Mouse (Mus musculus) left cerebral cortex, adult 2 months (tissue): ENCODE measurements around the gene Diras1. TPM values are rescaled to one million over a fixed set of nuclear protein-coding genes. Genes with fewer than 3 reads are reported as not detected.
"Not testable (repeated sequence)": the region's sequence is repeated elsewhere in the genome, so short reads cannot be mapped to it uniquely, and the experiment has no call there.

Source experiments
- DNase-seq, 2 experiments: peaks; one replicate each; pipeline ENCODE4 v3.0.0; 2021 to 2022; ENCODE audit warnings: low spot score in 2 of 2, mixed read lengths in 1 of 2; ENCODE audit errors: extremely low spot score in 1 of 2
- H3K27ac ChIP-seq: fragments of 200-600 bp; 2 replicates; pipeline ENCODE4 v1.8.1; 2022
- H3K4me3 ChIP-seq: fragments of 200-600 bp; 2 replicates; pipeline ENCODE4 v1.8.1; 2022
- CTCF ChIP-seq: fragments of 200-600 bp; IDR thresholded peaks from 2 replicates; pipeline ENCODE4 v1.8.1; 2022; ENCODE audit warnings: antibody characterized with exemption, mild to moderate bottlenecking, moderate library complexity
- intact Hi-C: fragments of 180-260 bp; cut with DNase I; formaldehyde crosslinking; loops from one replicate; pipeline ENCODE4 v1.15.1; 2025
- long read RNA-seq, 2 experiments: library from polyadenylated mRNA; stranded (forward); transcript quantifications; one replicate each; pipeline ENCODE4 v2.0.0; 2021; ENCODE audit warnings: borderline mapping rate in 2 of 2
- total RNA-seq, 2 experiments: library from RNA; stranded (reverse); gene quantifications; 2 replicates each; pipeline ENCODE4 v1.2.3; 2021

Diras1 gene
- 100 to 1,000 TPM; 100 to 116 TPM for total RNA-seq
- long read RNA-seq, experiment 1, transcript Diras1-201 (2 exons, 2,953 nt): major isoform, 201 of 227 reads
- long read RNA-seq, experiment 1, partial matches to known transcripts: 0 of 227 reads
- long read RNA-seq, experiment 1, other reads (novel, unspliced or antisense): 24 of 227 reads
- long read RNA-seq, experiment 2, transcript Diras1-201 (2 exons, 2,953 nt): major isoform, 171 of 207 reads
- long read RNA-seq, experiment 2, partial matches to known transcripts: 0 of 207 reads
- long read RNA-seq, experiment 2, other reads (novel, unspliced or antisense): 34 of 207 reads

- Histone ChIP-seq H3K27ac (peak within 1 kb of the TSS; percentile 92), H3K4me3 (peak within 1 kb of the TSS; percentile 57)
- intact Hi-C loops: no loop called here
- DNase-seq: no peak
- no peak; the same call in none of the 2 replicates for TF ChIP-seq CTCF
These were observed at the start of gene Diras1 for GRCm38 (mm10) chr10:81025639-81026275. TSS of gene Diras1 (minus strand) at chr10:81025662.

DNA sequence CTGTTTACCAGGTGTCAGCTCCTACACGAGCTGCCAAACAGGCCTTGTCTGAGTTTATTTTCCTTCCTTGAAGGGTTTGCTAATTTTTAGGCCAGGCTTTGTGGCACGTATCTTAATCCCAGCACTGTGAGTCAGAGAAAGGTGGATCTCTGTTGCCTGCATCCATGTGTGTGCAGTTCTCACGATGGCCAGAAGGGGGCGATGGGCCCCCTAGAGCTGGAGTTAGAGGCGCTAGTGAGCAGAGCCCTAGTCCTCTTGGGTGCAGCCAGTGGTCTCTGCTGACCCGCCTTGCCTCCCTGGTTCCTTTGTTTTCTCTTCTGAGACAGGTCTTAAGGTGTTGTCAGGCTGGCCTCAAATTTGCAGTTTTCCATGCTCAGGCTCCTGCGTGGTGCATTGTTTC, 48.0 kb upstream of the Diras1 start:
- no peak for DNase-seq
- peak; percentile 51 for TF ChIP-seq CTCF
- no peak overlapping the region for H3K27ac ChIP-seq
- no peak overlapping the region for H3K4me3 ChIP-seq
- intact Hi-C loops: no loop called here

- no peak for DNase-seq
- H3K27ac ChIP-seq: no peak overlapping the region
- intact Hi-C loops: no loop called here
- no peak overlapping the region for H3K4me3 ChIP-seq
- TF ChIP-seq CTCF: no peak
These were observed 46.8 kb upstream of the Diras1 start for GRCm38 (mm10) chr10:81072290-81072689.

DNA sequence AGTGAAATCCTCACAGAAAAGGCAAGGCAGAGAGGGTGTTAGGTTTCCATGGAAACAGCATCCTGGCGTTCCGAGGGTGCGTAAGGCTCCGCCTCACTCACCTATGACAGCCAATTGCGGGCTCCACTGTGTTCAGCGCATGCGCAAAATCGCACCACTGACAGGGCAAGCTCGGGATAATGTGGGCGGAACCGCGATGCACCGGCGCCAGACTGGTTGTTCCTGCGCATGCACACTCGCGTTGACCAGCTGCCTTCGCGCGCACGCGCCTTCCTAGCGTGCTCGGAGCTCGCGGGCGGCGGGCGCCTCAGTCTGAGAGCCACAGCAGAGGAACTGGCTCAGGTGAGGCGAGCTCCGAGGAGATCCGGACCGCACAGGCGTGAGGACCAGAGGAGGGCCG, 44.4 kb upstream of the Diras1 start, which contains the start of gene Thop1:
Gene Thop1, plus strand, starts transcription at position 200 of the 400 bp plus-strand sequence.
- peak; percentile 95 to 98 for DNase-seq
- intact Hi-C loops: no loop called here
- TF ChIP-seq CTCF: no peak
- H3K27ac ChIP-seq: peak within 1 kb of the TSS; percentile 90
- H3K4me3 ChIP-seq: peak within 1 kb of the TSS; percentile 67

DNA sequence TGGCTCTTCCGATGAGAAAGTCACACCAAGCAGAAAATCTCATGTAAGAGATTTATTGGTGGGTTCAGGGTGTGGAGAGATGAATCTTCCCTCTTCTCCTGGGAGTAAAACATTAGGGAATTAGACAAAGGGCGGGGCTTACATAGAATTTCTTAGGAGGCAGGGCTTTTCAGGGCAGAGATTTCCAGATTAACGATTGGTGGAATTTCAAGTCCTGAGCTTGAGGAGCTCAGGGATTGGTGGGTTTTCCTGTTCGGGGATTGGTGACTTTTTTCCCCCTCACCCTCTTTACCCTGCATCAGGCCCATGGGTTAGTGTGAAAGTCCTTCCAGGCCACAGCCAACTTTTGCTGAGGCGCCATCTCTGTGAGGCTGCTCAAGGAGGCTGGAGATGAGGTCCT, 43.2 kb upstream of the Diras1 start:
- Histone ChIP-seq H3K4me3 (no peak overlapping the region), H3K27ac (no peak overlapping the region; the same call in 1 of the 2 replicates)
- TF ChIP-seq CTCF: no peak
- intact Hi-C loops: no loop called here
- DNase-seq: no peak

DNA sequence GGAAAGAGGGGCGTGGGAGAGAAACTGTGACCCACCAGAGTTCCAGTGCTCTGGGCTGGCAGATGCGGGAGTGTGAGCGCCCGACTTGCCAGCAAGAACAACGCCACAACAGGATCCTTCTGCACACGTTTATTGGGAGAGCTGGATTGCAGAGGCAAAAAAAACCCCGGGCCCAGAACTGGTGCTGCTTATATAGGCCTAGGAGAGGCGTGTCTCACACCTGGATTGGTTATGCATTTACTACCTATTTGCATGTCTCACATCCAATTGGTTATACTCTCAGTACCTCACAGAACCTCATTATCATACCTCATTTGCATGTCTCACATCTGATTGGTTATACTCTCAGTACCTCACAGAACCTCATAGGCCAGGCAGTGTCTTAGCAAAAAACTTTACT, 39.1 kb upstream of the Diras1 start:
- intact Hi-C loops, H3K27ac ChIP-seq, H3K4me3 ChIP-seq, DNase-seq: not testable (repeated sequence)

- no peak for TF ChIP-seq CTCF
These were observed 37.2 kb upstream of the Diras1 start for GRCm38 (mm10) chr10:81062710-81063109.

GRCm38 (mm10) chr10:81059603-81060543, 34.4 kb upstream of the Diras1 start, which contains the start of gene Sgta:
TSS of gene Sgta (minus strand) at chr10:81060181.
- Histone ChIP-seq H3K4me3 (peak within 1 kb of the TSS; percentile 90), H3K27ac (peak within 1 kb of the TSS; percentile 90)
- DNase-seq: peak; percentile 98 to 99
- TF ChIP-seq CTCF: no peak
- intact Hi-C loops: no loop called here

More at GRCm38 (mm10) chr10:81062710-81063109, 37.2 kb upstream of the Diras1 start:
- Histone ChIP-seq H3K27ac (no peak overlapping the region), H3K4me3 (no peak overlapping the region)
- no peak for DNase-seq
- intact Hi-C loops: no loop called here

DNA sequence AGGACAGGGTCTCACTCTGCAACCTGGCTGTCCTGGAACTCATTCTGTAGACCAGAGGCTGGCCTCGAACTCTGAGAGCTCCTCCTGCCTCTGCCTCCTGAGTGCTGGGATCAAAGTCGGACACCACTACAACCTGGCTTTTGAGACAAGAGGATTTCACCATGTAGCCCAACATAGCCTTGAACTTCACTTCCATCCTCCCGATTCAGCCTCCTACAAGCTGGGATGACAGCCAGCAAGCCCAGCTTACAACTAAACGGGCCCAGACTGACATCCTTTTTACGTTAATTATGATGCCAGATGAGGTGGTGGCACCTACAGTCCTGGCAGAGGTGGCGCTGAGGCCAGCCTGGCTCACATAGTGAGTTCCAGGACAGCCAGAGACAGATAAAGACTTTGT, 33.4 kb upstream of the Diras1 start:
- no peak for TF ChIP-seq CTCF
- Histone ChIP-seq H3K4me3 (peak overlapping the region; percentile 90), H3K27ac (no peak overlapping the region)
- intact Hi-C loops: no loop called here
- DNase-seq: no peak

DNA sequence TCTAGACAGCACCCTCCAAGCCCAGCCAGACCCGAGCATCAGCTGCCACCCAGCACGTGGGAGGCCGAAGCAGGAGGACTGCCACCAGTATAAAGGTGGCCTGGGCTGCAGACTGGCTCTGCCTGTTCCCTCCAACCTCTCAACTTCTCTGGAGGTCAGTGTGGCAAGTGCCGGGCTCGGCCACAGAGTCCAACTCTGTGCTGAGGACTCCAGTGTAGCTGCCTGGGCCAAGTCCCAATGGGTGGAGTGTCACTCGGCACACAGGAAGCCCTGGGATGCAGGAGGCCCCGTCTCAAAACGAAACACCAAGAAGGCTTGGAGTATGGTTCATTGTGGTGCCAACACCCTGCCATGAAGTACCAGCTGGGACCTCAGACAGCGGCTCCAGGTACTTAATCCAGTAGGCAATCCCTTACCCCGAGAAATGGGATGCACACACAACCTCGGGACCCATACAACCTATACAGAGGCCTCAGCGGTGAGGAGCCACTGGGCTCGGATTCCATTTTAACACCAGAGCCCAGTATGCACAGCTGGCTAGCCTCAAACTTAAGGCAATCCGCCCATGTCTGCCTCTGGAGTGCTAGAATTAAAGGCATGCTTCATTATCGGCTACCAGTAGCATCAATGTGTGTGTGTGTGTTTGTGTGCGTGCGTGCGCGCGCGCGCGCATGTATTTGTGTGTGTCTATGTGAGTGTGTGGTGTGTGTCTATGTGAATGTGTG, 32.1 kb upstream of the Diras1 start:
- intact Hi-C loops: no loop called here
- Histone ChIP-seq H3K4me3 (no peak overlapping the region), H3K27ac (no peak overlapping the region)
- no peak for DNase-seq
- no peak for TF ChIP-seq CTCF

DNA sequence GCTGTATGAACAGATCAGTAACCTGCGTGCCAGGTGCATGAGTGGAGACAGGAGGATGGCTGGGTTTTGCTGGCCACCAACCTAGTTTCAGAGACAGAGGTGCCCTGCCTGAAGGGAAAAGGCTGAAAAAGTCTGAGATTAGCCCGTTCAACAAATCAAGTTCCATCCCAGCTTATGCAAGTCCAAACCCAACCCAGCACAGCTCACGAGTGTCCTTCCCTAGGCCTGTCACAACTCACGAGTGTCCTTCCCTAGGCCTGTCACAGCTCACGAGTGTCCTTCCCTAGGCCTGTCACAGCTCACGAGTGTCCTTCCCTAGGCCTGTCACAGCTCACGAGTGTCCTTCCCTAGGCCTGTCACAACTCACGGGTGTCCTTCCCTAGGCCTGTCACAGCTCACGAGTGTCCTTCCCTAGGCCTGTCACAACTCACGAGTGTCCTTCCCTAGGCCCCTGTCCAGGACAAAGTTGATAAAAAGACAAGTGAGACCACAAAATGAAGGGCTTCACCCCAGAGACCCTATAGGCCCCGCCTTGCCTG, 30.4 kb upstream of the Diras1 start:
- H3K27ac ChIP-seq, H3K4me3 ChIP-seq, intact Hi-C loops, DNase-seq: not testable (repeated sequence)
